In genomic region chr6:86004271-86005148, GRCm38 (mm10) we compare ENCODE assay signal across 8 mouse cellular contexts. TPM values are rescaled to one million over a fixed set of nuclear protein-coding genes. Genes with fewer than 3 reads are reported as not detected.
DNase-seq lines count a peak whose midpoint lies in the region; ATAC-seq and TF ChIP-seq lines count a peak whose summit lies in the region.

No protein-coding gene starts in this region.

- H3K9me3 ChIP-seq in forebrain, embryonic 14.5 days (replicated peaks; ENCODE audit: control insufficient read depth, low read length): no peaks in the 10 kb centered on the region
- no peaks in the 10 kb centered on the region for H3K9me3 ChIP-seq in liver, embryonic 16.5 days (replicated peaks; ENCODE audit: control insufficient read depth, low read length)
- H3K9me3 ChIP-seq in neural tube, embryonic 14.5 days (ENCODE audit: control insufficient read depth, low read length): no peaks in the 10 kb centered on the region

- peak; percentile 95 for DNase-seq in ES-CJ7 (ENCODE audit: low read depth, low spot score)
- DNase-seq in cerebellum, adult 11 months: peak; percentile 68
- peak; percentile 94 for DNase-seq in forebrain, embryonic 14.5 days (ENCODE audit: low spot score)
- DNase-seq in heart, postnatal 14 days: peak; percentile 70 to 79
- DNase-seq in large intestine, adult 2 months (ENCODE audit: low read depth, low spot score): peak; percentile 37

- H3K36me3 ChIP-seq in forebrain, embryonic 14.5 days (ENCODE audit: control insufficient read depth, insufficient read depth, low read length): no peaks in the 10 kb centered on the region
- no peaks in the 10 kb centered on the region for H3K36me3 ChIP-seq in liver, embryonic 16.5 days (ENCODE audit: control insufficient read depth, insufficient read depth)
- no peaks in the 10 kb centered on the region for H3K36me3 ChIP-seq in neural tube, embryonic 14.5 days (ENCODE audit: control insufficient read depth, insufficient read depth, low read length)
- no peaks in the 10 kb centered on the region; the same call in 1 of the 2 replicates for H3K36me3 ChIP-seq in testis, adult 2 months (ENCODE audit: control insufficient read depth, insufficient read depth, low read length)

- intact Hi-C loops in heart, postnatal 14 days (cut with DNase I): loop anchor here (5.0 kb wide), 2 partner anchors 42 to 167 kb away; partner anchors contain the start of gene Dusp11

- WGBS in forebrain, embryonic 14.5 days: 14% methylated on average over 18 of the region's 18 CpGs
- 11% methylated on average over 18 of the region's 18 CpGs for WGBS in large intestine, adult 2 months
- 10% methylated on average over 18 of the region's 18 CpGs for WGBS in liver, embryonic 16.5 days (ENCODE audit: insufficient replicate concordance)
- 15% methylated on average over 18 of the region's 18 CpGs for WGBS in neural tube, embryonic 14.5 days

- TF ChIP-seq CTCF in testis, adult 2 months (IDR thresholded peaks at IDR 0.05; ENCODE audit: control insufficient read depth, insufficient read depth, insufficient replicate concordance, low read depth, low read length): peak; percentile 96

- TF ChIP-seq POLR2A in testis, adult 2 months (IDR thresholded peaks at IDR 0.05; ENCODE audit: control insufficient read depth, low read depth, low read length): no peak

- H3K9ac ChIP-seq in forebrain, embryonic 14.5 days (ENCODE audit: low read length): no peak overlapping the region
- H3K9ac ChIP-seq in liver, embryonic 16.5 days (ENCODE audit: low read depth, low read length): no peak overlapping the region
- H3K9ac ChIP-seq in neural tube, embryonic 14.5 days (replicated peaks; ENCODE audit: low read depth, low read length): no peak overlapping the region

- no peak overlapping the region for H3K4me3 ChIP-seq in forebrain, embryonic 14.5 days (ENCODE audit: low read depth, low read length)
- H3K4me3 ChIP-seq in liver, embryonic 16.5 days (ENCODE audit: low read depth, low read length): no peak overlapping the region
- no peak overlapping the region for H3K4me3 ChIP-seq in neural tube, embryonic 14.5 days (ENCODE audit: low read depth, low read length)
- H3K4me3 ChIP-seq in testis, adult 2 months (ENCODE audit: control insufficient read depth, low read depth, low read length): peak overlapping the region; percentile 87

- ATAC-seq in forebrain, embryonic 14.5 days: peak; percentile 92
- peak; percentile 84 for ATAC-seq in liver, embryonic 16.5 days (ENCODE audit: low read depth)
- peak; percentile 92 for ATAC-seq in neural tube, embryonic 14.5 days (ENCODE audit: low read depth)

- H3K4me1 ChIP-seq in forebrain, embryonic 14.5 days (ENCODE audit: control insufficient read depth, insufficient read depth, low read length): no peaks in the 10 kb centered on the region
- H3K4me1 ChIP-seq in liver, embryonic 16.5 days (ENCODE audit: control insufficient read depth, low read depth, low read length): peaks cover 2% of the 10 kb centered on the region
- no peaks in the 10 kb centered on the region for H3K4me1 ChIP-seq in neural tube, embryonic 14.5 days (ENCODE audit: control insufficient read depth, insufficient read depth, low read length)
- peaks cover 7% of the 10 kb centered on the region for H3K4me1 ChIP-seq in testis, adult 2 months (ENCODE audit: control insufficient read depth, insufficient read depth, low read length)

- H3K4me2 ChIP-seq in forebrain, embryonic 14.5 days (ENCODE audit: low read length): peak overlapping the region; percentile 39; the same call in 1 of the 2 replicates
- H3K4me2 ChIP-seq in liver, embryonic 16.5 days (ENCODE audit: low read depth, low read length): peak overlapping the region; percentile 42
- H3K4me2 ChIP-seq in neural tube, embryonic 14.5 days (ENCODE audit: low read depth, low read length): peak overlapping the region; percentile 36; the same call in 1 of the 2 replicates

- no peak overlapping the region for H3K27ac ChIP-seq in forebrain, embryonic 14.5 days (ENCODE audit: low read depth, low read length)
- H3K27ac ChIP-seq in liver, embryonic 16.5 days (ENCODE audit: low read length): no peak overlapping the region
- no peak overlapping the region for H3K27ac ChIP-seq in neural tube, embryonic 14.5 days (ENCODE audit: low read depth, low read length)
- H3K27ac ChIP-seq in testis, adult 2 months (ENCODE audit: control insufficient read depth, insufficient read depth, low read depth, low read length): peak overlapping the region; percentile 59

- H3K27me3 ChIP-seq in forebrain, embryonic 14.5 days (replicated peaks; ENCODE audit: control insufficient read depth, insufficient read depth, low read length): no peaks in the 10 kb centered on the region
- no peaks in the 10 kb centered on the region for H3K27me3 ChIP-seq in liver, embryonic 16.5 days (ENCODE audit: control insufficient read depth, insufficient read depth, low read depth, low read length)
- H3K27me3 ChIP-seq in neural tube, embryonic 14.5 days (ENCODE audit: control insufficient read depth, insufficient read depth, low read length): no peaks in the 10 kb centered on the region
- H3K27me3 ChIP-seq in testis, adult 2 months (ENCODE audit: control insufficient read depth, insufficient read depth, low read length): no peaks in the 10 kb centered on the region

RNA-seq across cellular contexts. Expression of gene Figla, which starts 11.5 kb away (rescaled TPM):
- not detected in 2 replicates for polyA plus RNA-seq in forebrain, embryonic 14.5 days (2014; fragmentation: Nextera tagmentation; extraction: Ambion mirVana)
- total RNA-seq in heart, postnatal 14 days (2021): not detected
- polyA plus RNA-seq in large intestine, adult 2 months (2012; rRNA removed): not detected in 2 replicates
- polyA plus RNA-seq in liver, embryonic 16.5 days (2015; fragmentation: Nextera tagmentation; extraction: Ambion mirVana): not detected in 2 replicates
- not detected in 2 replicates for polyA plus RNA-seq in neural tube, embryonic 14.5 days (2014; fragmentation: Nextera tagmentation; extraction: Ambion mirVana)
- 0.99 and 1.6 TPM in 2 replicates for polyA plus RNA-seq in testis, adult 2 months (2012; rRNA removed)

RNA-seq across cellular contexts. Expression of gene Add2, which starts 24.0 kb away (rescaled TPM):
- polyA plus RNA-seq in forebrain, embryonic 14.5 days (2014; fragmentation: Nextera tagmentation; extraction: Ambion mirVana): 108 and 134 TPM in 2 replicates
- total RNA-seq in heart, postnatal 14 days (2021): 1 to 10 TPM in 1 of 2 experiments, under 1 TPM in 1; 0.68 to 1.0 TPM
- polyA plus RNA-seq in large intestine, adult 2 months (2012; rRNA removed): 0.21 and 0.58 TPM in 2 replicates
- polyA plus RNA-seq in liver, embryonic 16.5 days (2015; fragmentation: Nextera tagmentation; extraction: Ambion mirVana): 87.9 and 93.6 TPM in 2 replicates
- 94.7 and 111 TPM in 2 replicates for polyA plus RNA-seq in neural tube, embryonic 14.5 days (2014; fragmentation: Nextera tagmentation; extraction: Ambion mirVana)
- polyA plus RNA-seq in testis, adult 2 months (2012; rRNA removed): 1.6 and 1.7 TPM in 2 replicates

RNA-seq across cellular contexts. Expression of gene Dusp11, which starts 43.0 kb away (rescaled TPM):
- polyA plus RNA-seq in forebrain, embryonic 14.5 days (2014; fragmentation: Nextera tagmentation; extraction: Ambion mirVana): 35.2 and 44.3 TPM in 2 replicates
- 10 to 100 TPM; 63.3 to 64.3 TPM for total RNA-seq in heart, postnatal 14 days (2021)
- polyA plus RNA-seq in large intestine, adult 2 months (2012; rRNA removed): 16.7 and 30.3 TPM in 2 replicates
- 20.7 and 28.1 TPM in 2 replicates for polyA plus RNA-seq in liver, embryonic 16.5 days (2015; fragmentation: Nextera tagmentation; extraction: Ambion mirVana)
- 69.4 and 82.6 TPM in 2 replicates for polyA plus RNA-seq in neural tube, embryonic 14.5 days (2014; fragmentation: Nextera tagmentation; extraction: Ambion mirVana)
- polyA plus RNA-seq in testis, adult 2 months (2012; rRNA removed): 12.2 and 15.7 TPM in 2 replicates

Comparison
In these comparisons a context has a peak if more than half of its experiments do, and no peak if none do; other contexts are left out.
1. DNase-seq: peak in every context shown above with its lines; median percentile 95 in ES-CJ7; 94 in forebrain, embryonic 14.5 days; 74 in heart, postnatal 14 days; 68 in cerebellum, adult 11 months; 37 in large intestine, adult 2 months.
2. RNA of gene Add2, which starts 24.0 kb away (polyA plus RNA-seq): 108 to 134 TPM in forebrain, embryonic 14.5 days, 94.7 to 111 TPM in neural tube, embryonic 14.5 days and 87.9 to 93.6 TPM in liver, embryonic 16.5 days; 1.6 to 1.7 TPM in testis, adult 2 months and 0.21 to 0.58 TPM in large intestine, adult 2 months; every median in the first group is over 10 times any median in the second.
3. Peak in every context shown above with its lines, with median percentiles within 50 percentile points of each other: ATAC-seq and H3K4me2 ChIP-seq.